Mouse (Mus musculus): ENCODE measurements around the gene Sparc.

DNA sequence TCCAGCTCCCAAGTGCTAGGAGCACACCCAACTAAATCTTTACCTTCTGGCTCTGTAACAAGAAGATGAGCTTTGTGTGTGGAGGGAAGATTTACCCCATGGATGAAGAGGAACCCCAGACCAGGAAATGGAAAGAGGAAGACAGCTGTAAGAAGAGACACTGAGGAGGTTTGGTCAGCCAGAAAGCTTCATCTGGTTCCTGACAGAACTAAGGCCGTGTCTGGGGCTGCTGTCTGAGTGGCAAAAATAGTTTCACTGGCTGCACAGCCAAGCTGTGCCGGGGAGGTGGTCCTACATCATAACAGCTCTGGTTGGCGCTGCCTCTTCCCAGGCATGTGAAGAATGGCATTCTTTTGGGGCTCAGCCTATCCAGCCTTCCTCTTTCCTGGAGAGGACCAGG, 10.0 kb upstream of the Sparc start:
- no peak for TF ChIP-seq CTCF (IDR thresholded peaks at IDR 0.05)
- TF ChIP-seq POLR2A (IDR thresholded peaks at IDR 0.05; ENCODE audit: insufficient read depth, low read depth, low read length), result no peak

Measured in heart, adult 2 months (tissue).